ENCODE assay signal across 20 mouse cellular contexts in genomic region chr13:20549983-20550382, GRCm38 (mm10).
A peak's percentile ranks its signal among the peaks of the same experiment; 100 is the strongest.
DNase-seq lines count a peak whose midpoint lies in the region; ATAC-seq lines count a peak whose summit lies in the region.
"Had no signal": no experiment of that assay in that cellular context is flagged by ENCODE, and none has a peak within 500 bp of the region (broad histone marks: within the 10 kb centered on the region; RNA-seq: fewer than 3 reads in every experiment).

No protein-coding gene starts in this region.

- no peak overlapping the region for H3K4me3 ChIP-seq in hindbrain, embryonic 11.5 days (ENCODE audit: low read depth, low read length)
- H3K4me3 ChIP-seq in hindbrain, embryonic 10.5 days: no peak overlapping the region
- H3K4me3 ChIP-seq in hindbrain, embryonic 14.5 days (replicated peaks; ENCODE audit: low read length): no peak overlapping the region
- no peak overlapping the region for H3K4me3 ChIP-seq in intestine, embryonic 16.5 days (ENCODE audit: low read length)
- H3K4me3 ChIP-seq: embryonic facial prominence, embryonic 13.5 days; left cerebral cortex, adult 2 months; myocyte had no signal

- no peaks in the 10 kb centered on the region for H3K27me3 ChIP-seq in hindbrain, embryonic 11.5 days (ENCODE audit: control insufficient read depth, insufficient read depth, low read length)
- no peaks in the 10 kb centered on the region for H3K27me3 ChIP-seq in hindbrain, embryonic 10.5 days (ENCODE audit: insufficient read depth, poor library complexity, severe bottlenecking)
- H3K27me3 ChIP-seq in hindbrain, embryonic 14.5 days (ENCODE audit: control insufficient read depth, insufficient read depth, low read length): no peaks in the 10 kb centered on the region
- no peaks in the 10 kb centered on the region for H3K27me3 ChIP-seq in intestine, embryonic 16.5 days (replicated peaks; ENCODE audit: control insufficient read depth, insufficient read depth, low read length)
- H3K27me3 ChIP-seq: CH12.LX; embryonic facial prominence, embryonic 13.5 days had no signal

- no peaks in the 10 kb centered on the region for H3K4me1 ChIP-seq in hindbrain, embryonic 11.5 days (replicated peaks; ENCODE audit: control insufficient read depth, insufficient read depth, low read length)
- no peaks in the 10 kb centered on the region for H3K4me1 ChIP-seq in hindbrain, embryonic 10.5 days (replicated peaks)
- no peaks in the 10 kb centered on the region for H3K4me1 ChIP-seq in hindbrain, embryonic 14.5 days (replicated peaks; ENCODE audit: control insufficient read depth, insufficient read depth, low read length)
- H3K4me1 ChIP-seq in intestine, embryonic 16.5 days (ENCODE audit: control insufficient read depth, insufficient read depth, low read length): no peaks in the 10 kb centered on the region
- H3K4me1 ChIP-seq: embryonic facial prominence, embryonic 13.5 days had no signal

- no peak overlapping the region for H3K27ac ChIP-seq in hindbrain, embryonic 11.5 days (ENCODE audit: low read depth, low read length)
- H3K27ac ChIP-seq in hindbrain, embryonic 10.5 days: no peak overlapping the region
- no peak overlapping the region for H3K27ac ChIP-seq in hindbrain, embryonic 14.5 days
- H3K27ac ChIP-seq in intestine, embryonic 16.5 days (ENCODE audit: low read length): no peak overlapping the region
- H3K27ac ChIP-seq: embryonic facial prominence, embryonic 13.5 days; left cerebral cortex, adult 2 months; liver, embryonic 14.5 days had no signal

- intact Hi-C loops in heart, postnatal 14 days (cut with DNase I): no loop called here

- no peak for DNase-seq in hindbrain, embryonic 11.5 days (ENCODE audit: low spot score)
- DNase-seq in hindbrain, embryonic 10.5 days (ENCODE audit: low spot score): no peak
- DNase-seq in 3T3-L1 (ENCODE audit: low read depth, low spot score): peak; percentile 9
- DNase-seq in hindbrain, embryonic 14.5 days (ENCODE audit: low spot score): peak; percentile 64
- DNase-seq in lung, postnatal 25 days (ENCODE audit: low spot score): peak; percentile 23
- DNase-seq in heart, postnatal 14 days: no peak
- no peak for DNase-seq in adrenal gland, adult 2 months
- DNase-seq: cerebellum, postnatal 10 days; gastrocnemius, postnatal 14 days; heart, postnatal 36 days; kidney, adult 18-20 months; right cerebral cortex, postnatal 25 days; thymus, adult 18-20 months had no signal

- 75% methylated on average over 4 of the region's 4 CpGs for WGBS in hindbrain, embryonic 11.5 days
- 82% methylated on average over 4 of the region's 4 CpGs for WGBS in hindbrain, embryonic 10.5 days
- WGBS in hindbrain, embryonic 14.5 days: 60% methylated on average over 4 of the region's 4 CpGs
- 57% methylated on average over 4 of the region's 4 CpGs for WGBS in intestine, embryonic 16.5 days

- H3K9ac ChIP-seq in hindbrain, embryonic 11.5 days (ENCODE audit: low read depth, low read length): no peak overlapping the region
- H3K9ac ChIP-seq in hindbrain, embryonic 14.5 days: no peak overlapping the region
- H3K9ac ChIP-seq in intestine, embryonic 16.5 days (ENCODE audit: low read depth, low read length): no peak overlapping the region
- H3K9ac ChIP-seq: embryonic facial prominence, embryonic 13.5 days; liver, embryonic 14.5 days had no signal

- 0 out of 2 replicates have a peak, but pooled peaks have one; percentile 22 for ATAC-seq in hindbrain, embryonic 11.5 days (ENCODE audit: low FRiP score)
- ATAC-seq in hindbrain, embryonic 14.5 days (ENCODE audit: low FRiP score): peak; percentile 69; the same call in 1 of the 2 replicates
- no peak for ATAC-seq in intestine, embryonic 16.5 days

- no peaks in the 10 kb centered on the region for H3K36me3 ChIP-seq in hindbrain, embryonic 11.5 days (ENCODE audit: control insufficient read depth, insufficient read depth, low read length)
- no peaks in the 10 kb centered on the region for H3K36me3 ChIP-seq in hindbrain, embryonic 10.5 days
- no peaks in the 10 kb centered on the region for H3K36me3 ChIP-seq in hindbrain, embryonic 14.5 days (replicated peaks; ENCODE audit: control insufficient read depth, insufficient read depth)
- H3K36me3 ChIP-seq in intestine, embryonic 16.5 days (ENCODE audit: control insufficient read depth, insufficient read depth, low read length): no peaks in the 10 kb centered on the region
- H3K36me3 ChIP-seq: embryonic facial prominence, embryonic 13.5 days had no signal

- H3K9me3 ChIP-seq in hindbrain, embryonic 11.5 days (ENCODE audit: control insufficient read depth, low read length): no peaks in the 10 kb centered on the region
- H3K9me3 ChIP-seq in hindbrain, embryonic 10.5 days: no peaks in the 10 kb centered on the region
- no peaks in the 10 kb centered on the region for H3K9me3 ChIP-seq in hindbrain, embryonic 14.5 days (ENCODE audit: control insufficient read depth, low read length)
- no peaks in the 10 kb centered on the region for H3K9me3 ChIP-seq in intestine, embryonic 16.5 days (ENCODE audit: control insufficient read depth, low read length)
- H3K9me3 ChIP-seq: embryonic facial prominence, embryonic 13.5 days had no signal

- H3K4me2 ChIP-seq in hindbrain, embryonic 11.5 days (replicated peaks; ENCODE audit: low read depth, low read length): no peak overlapping the region
- no peak overlapping the region for H3K4me2 ChIP-seq in hindbrain, embryonic 14.5 days (replicated peaks)
- H3K4me2 ChIP-seq in intestine, embryonic 16.5 days (ENCODE audit: low read depth, low read length): no peak overlapping the region
- H3K4me2 ChIP-seq: embryonic facial prominence, embryonic 13.5 days; heart, embryonic 11.5 days had no signal

Comparison
In these comparisons a context has a peak if more than half of its experiments do, and no peak if none do; other contexts are left out.
1. DNase-seq: peak in 3T3-L1 (single experiment), hindbrain, embryonic 14.5 days (single experiment) and lung, postnatal 25 days (single experiment); none in hindbrain, embryonic 11.5 days (single experiment), hindbrain, embryonic 10.5 days (single experiment), heart, postnatal 14 days (0 of 2) and adrenal gland, adult 2 months (single experiment).